Mouse (Mus musculus) central nervous system, embryonic 14 days (tissue): ENCODE data around the gene Hao2. TPM values are rescaled to one million over a fixed set of nuclear protein-coding genes. Genes with fewer than 3 reads are reported as not detected.

ENCODE experiments used
- polyA plus RNA-seq: library from polyadenylated mRNA; depleted of rRNA; stranded (reverse); fragments of >200 nt; gene quantifications from 2 replicates; pipeline ENCODE4 v1.2.3, GENCODE M21; 2012; rRNA removed

The Hao2 gene
- polyA plus RNA-seq, result not detected in 2 replicates

GRCm38 (mm10) chr3:98893057-98893772, at the start of gene Hao2:
TSS of gene Hao2 (minus strand) at chr3:98893239.

GRCm38 (mm10) chr3:98859576-98859975, 33.5 kb downstream of the Hao2 start, which contains the start of gene Hsd3b1:
TSS of gene Hsd3b1 (minus strand) at chr3:98859794.

Other genes starting within 250 kb of the Hao2 start
- 0.03 and 0.04 TPM in 2 replicates for gene Hsd3b2, start 168.7 kb downstream of the Hao2 start, polyA plus RNA-seq
- gene Hsd3b3, start 130.1 kb downstream of the Hao2 start, polyA plus RNA-seq, result not detected in 2 replicates
- gene Hsd3b6, start 78.8 kb downstream of the Hao2 start, polyA plus RNA-seq, result 0.66 and 0.95 TPM in 2 replicates
- not detected in 2 replicates for gene Hsd3b1, start 33.4 kb downstream of the Hao2 start, polyA plus RNA-seq
- gene Wars2, start 247.8 kb upstream of the Hao2 start, polyA plus RNA-seq, result 5.2 and 6.0 TPM in 2 replicates